Mouse (Mus musculus): ENCODE measurements around the gene Lin9.

GRCm38 (mm10) chr1:180622389-180622788, 18.6 kb upstream of the Lin9 start:
- no peak for TF ChIP-seq TCF12 (IDR thresholded peaks at IDR 0.05; ENCODE audit: low read depth, low read length)
- no peak for TF ChIP-seq JUND (IDR thresholded peaks at IDR 0.05; ENCODE audit: low read depth, low read length)
- TF ChIP-seq CTCF (IDR thresholded peaks at IDR 0.05 in 2 of 3, conservative IDR thresholded peaks at IDR 0.05 in 1 of 3; ENCODE audit: control insufficient read depth in 1 of 3, insufficient read depth in 1 of 3, low read depth in 2 of 3, low read length in 3 of 3, poor library complexity in 1 of 3, severe bottlenecking in 1 of 3): no peak
- no peak for TF ChIP-seq POLR2A (IDR thresholded peaks at IDR 0.05; ENCODE audit: control insufficient read depth in 1 of 2, insufficient read depth in 1 of 2, low read depth in 1 of 2, low read length in 2 of 2, poor library complexity in 1 of 2)
- no peak for TF ChIP-seq ZNF384 (IDR thresholded peaks at IDR 0.05; ENCODE audit: low read depth, low read length)
- TF ChIP-seq POLR2AphosphoS2 (IDR thresholded peaks at IDR 0.05; ENCODE audit: low read length): no peak
